Mouse (Mus musculus): ENCODE data around the gene Smoc2. TPM values are rescaled to one million over a fixed set of nuclear protein-coding genes. Genes with fewer than 3 reads are reported as not detected.
A peak's percentile ranks its signal among the peaks of the same experiment; 100 is the strongest.

The Smoc2 gene
- total RNA-seq, 2 experiments from 2014 or later = 46.5 to 54.3 TPM

GRCm38 (mm10) chr17:14342511-14342910, 63.2 kb downstream of the Smoc2 start:
- no peak for DNase-seq
- intact Hi-C loops (cut with DNase I) = no loop called here

GRCm38 (mm10) chr17:14343442-14343841, 64.1 kb downstream of the Smoc2 start:
- intact Hi-C loops (cut with DNase I) = no loop called here
- DNase-seq = no peak

- DNase-seq = no peak
- intact Hi-C loops (cut with DNase I) = no loop called here
These were observed 66.2 kb downstream of the Smoc2 start for GRCm38 (mm10) chr17:14345556-14345955.

GRCm38 (mm10) chr17:14346891-14347290, 67.6 kb downstream of the Smoc2 start:
- no peak for DNase-seq
- intact Hi-C loops (cut with DNase I) = no loop called here

- intact Hi-C loops (cut with DNase I) = no loop called here
- no peak for DNase-seq
These were observed 69.9 kb downstream of the Smoc2 start for GRCm38 (mm10) chr17:14349086-14349814.

- intact Hi-C loops (cut with DNase I) = no loop called here
- DNase-seq = no peak
These were observed 74.1 kb downstream of the Smoc2 start for GRCm38 (mm10) chr17:14353219-14354079.

- no peak for DNase-seq
These were observed 82.2 kb downstream of the Smoc2 start for GRCm38 (mm10) chr17:14361511-14361910.

GRCm38 (mm10) chr17:14370476-14370875, 91.2 kb downstream of the Smoc2 start:
- intact Hi-C loops (cut with DNase I) = no loop called here
- DNase-seq = no peak

More at GRCm38 (mm10) chr17:14361511-14361910, 82.2 kb downstream of the Smoc2 start:
- intact Hi-C loops (cut with DNase I) = no loop called here

GRCm38 (mm10) chr17:14371606-14372005, 92.3 kb downstream of the Smoc2 start:
- intact Hi-C loops (cut with DNase I) = no loop called here

GRCm38 (mm10) chr17:14372324-14373145, 93.2 kb downstream of the Smoc2 start:
- intact Hi-C loops (cut with DNase I) = no loop called here
- DNase-seq = no peak

More at GRCm38 (mm10) chr17:14371606-14372005, 92.3 kb downstream of the Smoc2 start:
- peak; percentile 27 to 47 for DNase-seq

GRCm38 (mm10) chr17:14378692-14379446, 99.6 kb downstream of the Smoc2 start:
- intact Hi-C loops (cut with DNase I) = no loop called here
- DNase-seq = no peak

- DNase-seq = no peak
These were observed 100.2 kb downstream of the Smoc2 start for GRCm38 (mm10) chr17:14379518-14379917.

GRCm38 (mm10) chr17:14379966-14380365, 100.7 kb downstream of the Smoc2 start:
- DNase-seq = no peak
- intact Hi-C loops (cut with DNase I) = loop anchor here (10.0 kb wide), 1 partner anchor 135 kb away; no protein-coding TSS in a partner anchor

More at GRCm38 (mm10) chr17:14379518-14379917, 100.2 kb downstream of the Smoc2 start:
- intact Hi-C loops (cut with DNase I) = no loop called here

- intact Hi-C loops (cut with DNase I) = loop anchor here (10.0 kb wide), 1 partner anchor 134 kb away; no protein-coding TSS in a partner anchor
- no peak for DNase-seq
These were observed 101.2 kb downstream of the Smoc2 start for GRCm38 (mm10) chr17:14380526-14380925.

GRCm38 (mm10) chr17:14381482-14381881, 102.2 kb downstream of the Smoc2 start:
- no peak for DNase-seq
- intact Hi-C loops (cut with DNase I) = loop anchor here (10.0 kb wide), 1 partner anchor 133 kb away; no protein-coding TSS in a partner anchor

- no peak for DNase-seq
- intact Hi-C loops (cut with DNase I) = loop anchor here (10.0 kb wide), 1 partner anchor 131 kb away; no protein-coding TSS in a partner anchor
These were observed 104.7 kb downstream of the Smoc2 start for GRCm38 (mm10) chr17:14383981-14384380.

GRCm38 (mm10) chr17:14384980-14385379, 105.7 kb downstream of the Smoc2 start:
- intact Hi-C loops (cut with DNase I) = loop anchor here (10.0 kb wide), 1 partner anchor 130 kb away; no protein-coding TSS in a partner anchor
- DNase-seq = no peak

GRCm38 (mm10) chr17:14387261-14387660, 108.0 kb downstream of the Smoc2 start:
- no peak for DNase-seq
- intact Hi-C loops (cut with DNase I) = loop anchor here (10.0 kb wide), 1 partner anchor 128 kb away; no protein-coding TSS in a partner anchor

- DNase-seq = no peak
- intact Hi-C loops (cut with DNase I) = no loop called here
These were observed 113.1 kb downstream of the Smoc2 start for GRCm38 (mm10) chr17:14392443-14392842.
